Mouse (Mus musculus): ENCODE results near the gene Gstp2. TPM values are rescaled to one million over a fixed set of nuclear protein-coding genes. Genes with fewer than 3 reads are reported as not detected.
A peak's percentile ranks its signal among the peaks of the same experiment; 100 is the strongest.

Gene Gstp2
- polyA plus RNA-seq, 1 experiment from 2014 or later = 33.6 TPM

DNA sequence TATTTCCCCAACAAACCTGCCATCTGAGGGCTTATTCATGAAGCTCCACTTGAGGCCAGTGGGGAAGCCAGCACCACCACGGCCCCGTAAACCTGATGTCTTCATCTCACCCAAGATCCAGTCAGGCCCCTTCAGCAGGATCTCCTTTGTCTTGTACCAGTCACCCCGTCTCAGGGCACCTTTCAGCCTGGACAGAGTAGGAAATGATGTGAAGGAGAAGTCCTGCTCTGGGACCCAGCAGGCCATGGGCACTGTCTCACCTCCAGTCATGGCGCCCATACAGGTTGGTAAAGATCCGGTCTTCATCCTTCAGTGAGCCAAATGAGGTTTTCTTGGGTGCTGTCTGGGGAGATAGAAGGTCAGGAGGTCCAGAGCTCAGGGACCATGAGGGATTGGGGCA is 34.7 kb downstream of the Gstp2 start:
- 94% methylated on average over 5 of the region's 5 CpGs for WGBS
- H3K4me2 ChIP-seq (ENCODE audit: low read depth, low read length) = peak overlapping the region; percentile 49; the same call in 1 of the 2 replicates

DNA sequence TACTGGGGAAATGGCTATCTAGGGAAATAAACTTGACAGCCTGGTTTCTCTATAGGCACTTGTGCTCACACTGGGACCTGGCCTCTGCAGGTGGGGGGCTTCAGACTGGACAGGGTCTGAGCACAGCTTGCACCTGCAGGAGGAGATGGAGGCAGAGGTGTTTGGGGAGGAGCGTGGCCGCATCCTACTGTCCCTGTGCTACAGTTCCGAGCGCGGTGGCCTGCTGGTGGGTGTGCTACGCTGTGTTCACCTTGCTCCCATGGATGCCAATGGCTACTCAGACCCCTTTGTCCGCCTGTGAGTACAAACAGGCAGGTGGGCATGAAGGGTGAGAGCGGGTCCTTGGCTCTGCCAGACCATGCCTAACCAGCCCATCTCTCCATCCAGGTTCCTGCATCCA is 39.9 kb downstream of the Gstp2 start:
- H3K27ac ChIP-seq (ENCODE audit: low read length) = no peak overlapping the region
- no peak overlapping the region for H3K9ac ChIP-seq (ENCODE audit: low read depth, low read length)
- peaks cover 16% of the 10 kb centered on the region for H3K4me1 ChIP-seq (ENCODE audit: control insufficient read depth, insufficient read depth, low read length)
- ATAC-seq = no peak
- H3K9me3 ChIP-seq (ENCODE audit: control insufficient read depth, low read length) = no peaks in the 10 kb centered on the region
- H3K4me2 ChIP-seq (ENCODE audit: low read depth, low read length) = no peak overlapping the region
- H3K36me3 ChIP-seq (ENCODE audit: control insufficient read depth, insufficient read depth, low read length) = peaks cover 22% of the 10 kb centered on the region
- no peak overlapping the region for H3K4me3 ChIP-seq (ENCODE audit: low read length)
- 93% methylated on average over 8 of the region's 8 CpGs for WGBS
- H3K27me3 ChIP-seq (replicated peaks; ENCODE audit: control insufficient read depth, insufficient read depth, low read length) = no peaks in the 10 kb centered on the region

More for the DNA sequence above, 34.7 kb downstream of the Gstp2 start:
- Histone ChIP-seq H3K9me3 (ENCODE audit: control insufficient read depth, low read length) (no peaks in the 10 kb centered on the region), H3K9ac (ENCODE audit: low read depth, low read length) (no peak overlapping the region), H3K36me3 (ENCODE audit: control insufficient read depth, insufficient read depth, low read length) (peaks cover 22% of the 10 kb centered on the region), H3K4me3 (ENCODE audit: low read length) (no peak overlapping the region), H3K27me3 (replicated peaks; ENCODE audit: control insufficient read depth, insufficient read depth, low read length) (no peaks in the 10 kb centered on the region), H3K27ac (ENCODE audit: low read length) (no peak overlapping the region), H3K4me1 (ENCODE audit: control insufficient read depth, insufficient read depth, low read length) (peaks cover 9% of the 10 kb centered on the region)
- no peak for ATAC-seq

DNA sequence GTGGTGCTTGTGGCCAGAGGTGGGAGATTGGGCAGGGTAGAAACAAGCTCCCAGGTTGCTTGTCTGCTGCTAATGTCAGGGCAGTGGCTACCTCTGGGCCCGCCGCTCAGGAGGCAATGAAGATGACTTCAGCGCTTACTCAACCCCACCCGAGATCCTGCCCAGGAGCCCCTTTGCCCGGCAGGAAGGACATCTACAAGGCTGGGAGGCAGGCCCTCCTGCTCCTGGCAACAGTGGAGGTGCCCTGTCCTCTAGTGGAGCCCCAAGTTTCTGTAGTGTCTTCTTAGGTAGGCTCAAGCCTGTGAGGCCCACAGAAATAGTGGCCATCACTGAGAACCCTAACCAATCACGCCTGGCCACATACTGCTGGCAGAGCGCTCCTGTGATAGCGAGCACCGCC is 40.7 kb downstream of the Gstp2 start:
- WGBS = 83% methylated on average over 9 of the region's 9 CpGs
- H3K27ac ChIP-seq (ENCODE audit: low read length) = no peak overlapping the region
- no peaks in the 10 kb centered on the region for H3K9me3 ChIP-seq (ENCODE audit: control insufficient read depth, low read length)
- no peak overlapping the region for H3K4me3 ChIP-seq (ENCODE audit: low read length)
- H3K27me3 ChIP-seq (replicated peaks; ENCODE audit: control insufficient read depth, insufficient read depth, low read length) = no peaks in the 10 kb centered on the region
- no peak for ATAC-seq
- H3K9ac ChIP-seq (ENCODE audit: low read depth, low read length) = no peak overlapping the region
- peaks cover 22% of the 10 kb centered on the region for H3K36me3 ChIP-seq (ENCODE audit: control insufficient read depth, insufficient read depth, low read length)
- no peak overlapping the region for H3K4me2 ChIP-seq (ENCODE audit: low read depth, low read length)
- H3K4me1 ChIP-seq (ENCODE audit: control insufficient read depth, insufficient read depth, low read length) = peaks cover 16% of the 10 kb centered on the region

DNA sequence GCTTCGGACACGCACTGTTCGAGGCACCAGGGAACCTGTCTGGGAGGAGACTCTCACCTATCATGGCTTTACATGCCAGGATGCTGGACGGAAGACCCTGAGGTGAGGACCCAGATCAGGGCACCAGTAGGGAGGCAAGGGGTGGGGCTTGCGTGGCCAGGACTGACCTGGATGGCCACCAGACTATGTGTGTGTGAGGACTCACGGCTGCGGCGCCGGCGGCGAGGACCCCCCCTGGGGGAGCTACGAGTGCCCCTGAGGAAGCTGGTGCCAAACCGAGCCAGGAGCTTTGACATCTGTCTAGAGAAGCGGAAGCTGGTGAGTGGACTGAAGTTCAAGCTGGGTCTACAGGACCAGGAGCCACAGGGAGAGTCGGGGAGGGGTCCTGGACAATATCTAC is 41.5 kb downstream of the Gstp2 start:
- Histone ChIP-seq H3K4me3 (ENCODE audit: low read length) (no peak overlapping the region), H3K36me3 (ENCODE audit: control insufficient read depth, insufficient read depth, low read length) (peaks cover 18% of the 10 kb centered on the region), H3K27ac (ENCODE audit: low read length) (no peak overlapping the region), H3K4me1 (ENCODE audit: control insufficient read depth, insufficient read depth, low read length) (peaks cover 22% of the 10 kb centered on the region), H3K27me3 (replicated peaks; ENCODE audit: control insufficient read depth, insufficient read depth, low read length) (no peaks in the 10 kb centered on the region), H3K4me2 (ENCODE audit: low read depth, low read length) (no peak overlapping the region), H3K9me3 (ENCODE audit: control insufficient read depth, low read length) (no peaks in the 10 kb centered on the region), H3K9ac (ENCODE audit: low read depth, low read length) (no peak overlapping the region)
- no peak for ATAC-seq
- WGBS = 86% methylated on average over 15 of the region's 15 CpGs

DNA sequence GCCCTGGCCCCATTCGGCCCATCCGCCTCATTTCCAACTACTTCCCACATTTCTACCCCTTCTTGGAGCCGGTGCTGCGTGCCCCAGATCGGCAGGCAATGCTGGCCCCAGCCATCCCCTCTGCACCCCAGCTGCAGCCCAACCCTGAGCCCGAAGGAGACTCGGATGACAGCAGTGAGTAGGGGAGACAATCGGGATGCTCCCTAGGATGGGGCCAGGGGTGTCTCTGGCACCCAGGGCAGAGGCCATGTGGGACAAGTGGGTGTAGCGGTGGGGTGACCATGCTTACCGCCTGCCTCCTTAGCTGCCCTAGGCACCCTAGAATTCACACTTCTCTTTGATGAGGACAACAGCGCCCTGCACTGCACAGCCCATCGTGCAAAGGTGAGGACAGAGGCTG is 42.2 kb downstream of the Gstp2 start:
- 75% methylated on average over 12 of the region's 12 CpGs for WGBS

DNA sequence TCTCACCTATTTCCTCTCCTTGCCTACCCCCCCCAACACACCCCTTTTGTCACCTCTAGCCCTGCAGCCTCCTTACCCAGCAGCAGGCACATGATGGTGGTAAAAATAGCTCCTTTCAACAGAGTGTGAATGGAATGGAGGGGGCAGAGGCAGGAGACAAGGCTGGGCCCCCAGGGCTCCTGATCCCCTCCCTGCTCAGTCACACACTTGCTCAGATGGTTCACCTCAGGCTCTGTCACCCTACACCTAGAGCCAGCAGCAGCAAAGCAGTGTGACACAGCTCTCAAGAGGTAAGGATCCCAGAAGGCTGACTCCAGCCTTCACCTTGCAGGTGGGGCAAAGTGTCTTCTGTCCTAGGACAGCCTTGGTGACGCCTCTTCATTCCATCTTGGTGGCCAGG is 42.7 kb downstream of the Gstp2 start, which contains the start of gene Doc2g:
TSS of gene Doc2g (plus strand) at position 202 of the 400 bp plus-strand sequence.
- Histone ChIP-seq H3K36me3 (ENCODE audit: control insufficient read depth, insufficient read depth, low read length) (peaks cover 9% of the 10 kb centered on the region), H3K9me3 (ENCODE audit: control insufficient read depth, low read length) (no peaks in the 10 kb centered on the region), H3K4me1 (ENCODE audit: control insufficient read depth, insufficient read depth, low read length) (peaks cover 23% of the 10 kb centered on the region), H3K27ac (ENCODE audit: low read length) (no peak within 1 kb of the TSS), H3K27me3 (replicated peaks; ENCODE audit: control insufficient read depth, insufficient read depth, low read length) (no peaks in the 10 kb centered on the region), H3K9ac (ENCODE audit: low read depth, low read length) (no peak within 1 kb of the TSS), H3K4me3 (ENCODE audit: low read length) (no peak within 1 kb of the TSS), H3K4me2 (ENCODE audit: low read depth, low read length) (no peak within 1 kb of the TSS)
- WGBS = 65% methylated on average over 1 of the region's 1 CpGs
- ATAC-seq = no peak

More for the DNA sequence above, 42.2 kb downstream of the Gstp2 start:
- Histone ChIP-seq H3K4me1 (ENCODE audit: control insufficient read depth, insufficient read depth, low read length) (peaks cover 23% of the 10 kb centered on the region), H3K27ac (ENCODE audit: low read length) (no peak overlapping the region), H3K27me3 (replicated peaks; ENCODE audit: control insufficient read depth, insufficient read depth, low read length) (no peaks in the 10 kb centered on the region), H3K36me3 (ENCODE audit: control insufficient read depth, insufficient read depth, low read length) (peaks cover 14% of the 10 kb centered on the region), H3K4me2 (ENCODE audit: low read depth, low read length) (no peak overlapping the region), H3K9ac (ENCODE audit: low read depth, low read length) (no peak overlapping the region), H3K9me3 (ENCODE audit: control insufficient read depth, low read length) (no peaks in the 10 kb centered on the region), H3K4me3 (ENCODE audit: low read length) (no peak overlapping the region)
- ATAC-seq = no peak

DNA sequence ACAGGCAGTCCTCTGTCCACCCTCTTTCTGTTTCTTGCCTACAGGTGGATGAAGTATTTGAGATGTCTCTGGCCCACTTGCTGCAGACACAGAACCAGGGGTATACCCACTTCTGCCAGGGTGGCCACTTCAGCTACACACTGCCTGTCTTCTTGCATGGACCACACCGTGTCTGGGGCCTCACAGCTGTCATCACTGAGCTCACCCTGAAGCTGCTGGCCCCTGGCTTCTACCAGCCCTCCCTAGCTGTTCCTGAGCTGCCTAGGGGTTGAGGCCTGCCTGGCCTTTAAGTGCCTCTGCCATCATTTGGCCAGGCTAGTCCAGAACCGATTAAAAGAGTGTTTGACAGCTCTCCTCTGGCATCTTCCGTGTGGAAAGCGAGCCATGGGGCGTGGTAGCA is 44.1 kb downstream of the Gstp2 start:
- Histone ChIP-seq H3K27ac (ENCODE audit: low read length) (no peak overlapping the region), H3K9ac (ENCODE audit: low read depth, low read length) (peak overlapping the region; percentile 95), H3K4me3 (ENCODE audit: low read length) (no peak overlapping the region), H3K27me3 (replicated peaks; ENCODE audit: control insufficient read depth, insufficient read depth, low read length) (no peaks in the 10 kb centered on the region), H3K4me2 (ENCODE audit: low read depth, low read length) (no peak overlapping the region), H3K4me1 (ENCODE audit: control insufficient read depth, insufficient read depth, low read length) (peaks cover 23% of the 10 kb centered on the region), H3K9me3 (ENCODE audit: control insufficient read depth, low read length) (no peaks in the 10 kb centered on the region), H3K36me3 (ENCODE audit: control insufficient read depth, insufficient read depth, low read length) (no peaks in the 10 kb centered on the region)
- WGBS = 76% methylated on average over 5 of the region's 5 CpGs
- ATAC-seq = no peak

DNA sequence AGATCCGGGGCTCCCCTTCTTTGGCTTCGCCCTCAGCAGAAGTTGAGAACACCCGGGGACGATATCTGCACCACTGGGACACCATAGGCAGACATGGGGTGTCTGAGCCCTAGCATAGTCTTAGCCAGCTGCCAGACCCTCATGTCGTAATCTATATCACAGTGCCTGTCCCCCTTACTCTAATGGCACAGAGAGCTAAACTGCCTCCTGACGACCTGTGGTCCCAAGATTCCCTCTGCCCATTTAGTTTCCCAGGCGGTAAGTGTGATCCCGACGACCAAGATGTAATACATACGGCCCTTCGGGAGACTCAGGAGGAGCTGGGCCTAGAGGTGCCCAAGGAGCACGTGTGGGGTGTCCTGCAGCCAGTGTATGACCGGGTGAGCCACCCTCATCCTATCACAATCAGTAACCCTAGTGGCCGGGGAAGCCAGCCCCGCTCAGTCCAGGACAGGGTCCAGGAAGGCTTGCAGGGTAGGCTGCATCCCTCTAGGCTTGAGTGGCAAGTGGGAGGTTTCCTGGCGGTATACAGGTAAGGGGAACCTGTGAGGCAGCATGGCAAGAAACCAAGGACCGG is 44.8 kb downstream of the Gstp2 start:
- Histone ChIP-seq H3K27ac (ENCODE audit: low read length) (peak overlapping the region; percentile 99), H3K9me3 (ENCODE audit: control insufficient read depth, low read length) (no peaks in the 10 kb centered on the region), H3K4me1 (ENCODE audit: control insufficient read depth, insufficient read depth, low read length) (peaks cover 23% of the 10 kb centered on the region), H3K36me3 (ENCODE audit: control insufficient read depth, insufficient read depth, low read length) (no peaks in the 10 kb centered on the region), H3K4me2 (ENCODE audit: low read depth, low read length) (peak overlapping the region; percentile 96), H3K9ac (ENCODE audit: low read depth, low read length) (peak overlapping the region; percentile 95), H3K27me3 (replicated peaks; ENCODE audit: control insufficient read depth, insufficient read depth, low read length) (no peaks in the 10 kb centered on the region), H3K4me3 (ENCODE audit: low read length) (peak overlapping the region; percentile 85)
- peak; percentile 11 for ATAC-seq
- 16% methylated on average over 17 of the region's 17 CpGs for WGBS

DNA sequence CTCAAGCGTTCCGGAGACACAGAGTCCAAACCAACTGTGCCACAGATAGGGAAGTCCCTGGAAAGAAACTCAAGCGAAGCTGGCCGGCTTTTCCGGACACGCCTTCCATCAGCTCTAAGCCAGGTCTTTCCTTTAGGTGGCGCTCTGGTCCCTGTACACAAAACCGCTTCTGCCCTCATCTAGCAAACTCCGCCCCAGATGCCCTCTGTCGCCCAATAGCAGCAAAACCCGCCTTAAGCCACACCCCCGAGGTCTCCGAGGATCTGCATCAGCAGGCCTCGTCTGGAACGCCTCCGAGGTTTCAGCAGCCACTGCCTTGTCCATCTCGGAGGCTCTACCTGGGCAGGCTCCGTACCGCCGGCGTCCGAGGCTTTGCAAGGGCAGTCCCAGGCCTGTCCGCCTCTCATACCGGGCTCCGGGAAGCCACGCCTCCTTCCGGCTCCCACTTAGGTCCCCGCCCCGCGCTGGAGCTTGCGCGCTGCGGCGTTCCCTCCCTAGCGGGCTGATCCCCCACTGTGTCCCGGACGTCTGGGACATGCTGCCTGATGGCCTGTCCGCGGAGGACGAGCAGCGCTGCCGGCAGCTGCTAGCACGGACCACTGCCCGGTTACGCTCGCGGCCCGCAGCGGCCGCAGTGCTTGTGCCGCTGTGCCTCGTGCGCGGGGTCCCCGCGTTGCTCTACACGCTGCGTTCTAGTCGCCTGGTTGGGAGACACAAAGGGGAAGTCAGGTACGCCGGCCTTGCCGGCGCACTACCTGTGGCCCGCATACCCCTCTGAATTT is 45.5 kb downstream of the Gstp2 start, which contains the start of the genes Nudt8 and Gm49405:
TSS of gene Nudt8 (plus strand) at position 462 of the 782 bp plus-strand sequence.
TSS of gene Gm49405 (plus strand) at position 508 of the 782 bp plus-strand sequence.
- Histone ChIP-seq H3K27me3 (replicated peaks; ENCODE audit: control insufficient read depth, insufficient read depth, low read length) (no peaks in the 10 kb centered on the region), H3K27ac (ENCODE audit: low read length) (peak within 1 kb of the TSS; percentile 99), H3K4me3 (ENCODE audit: low read length) (peak within 1 kb of the TSS; percentile 85), H3K9ac (ENCODE audit: low read depth, low read length) (peak within 1 kb of the TSS; percentile 95), H3K9me3 (ENCODE audit: control insufficient read depth, low read length) (no peaks in the 10 kb centered on the region), H3K4me1 (ENCODE audit: control insufficient read depth, insufficient read depth, low read length) (peaks cover 23% of the 10 kb centered on the region), H3K36me3 (ENCODE audit: control insufficient read depth, insufficient read depth, low read length) (no peaks in the 10 kb centered on the region), H3K4me2 (ENCODE audit: low read depth, low read length) (peak within 1 kb of the TSS; percentile 96)
- ATAC-seq = peak; percentile 92
- WGBS = under 1% methylated on average over 64 of the region's 64 CpGs
